Mouse (Mus musculus) liver, postnatal 0 days (tissue): ENCODE data around the gene Dmrtc2.

Experiments used
- CTCF ChIP-seq: sonication (generic); IDR thresholded peaks from 2 replicates; pipeline ENCODE4 v1.5.1; 2016; ENCODE audit warnings: antibody characterized with exemption, low read depth
- EP300 ChIP-seq: IDR thresholded peaks from 2 replicates; pipeline ENCODE4 v1.6.1; 2016; ENCODE audit warnings: antibody characterized with exemption, low read depth, mild to moderate bottlenecking

GRCm38 (mm10) chr7:24885468-24886307, 15.8 kb downstream of the Dmrtc2 start:
- TF ChIP-seq CTCF = no peak
- TF ChIP-seq EP300 = no peak
